Mouse (Mus musculus) CD4-positive, CD25-positive, alpha-beta regulatory T cell, adult 2 months (primary cell): Measurements from ENCODE around the gene Lrp2.
"Not testable (repeated sequence)": the region's sequence is repeated elsewhere in the genome, so short reads cannot be mapped to it uniquely, and the experiment has no call there.

Experiments
- DNase-seq: peaks from one replicate; pipeline ENCODE4 v3.0.0-alpha.2; 2012; ENCODE audit warnings: low read depth, low spot score

Lrp2 gene

GRCm38 (mm10) chr2:69582861-69583260, 3.0 kb downstream of the Lrp2 start:
- DNase-seq = no peak

- not testable (repeated sequence) for DNase-seq
Measured at GRCm38 (mm10) chr2:69582068-69582467, 3.8 kb downstream of the Lrp2 start.

GRCm38 (mm10) chr2:69580091-69580490, 5.8 kb downstream of the Lrp2 start:
- no peak for DNase-seq

GRCm38 (mm10) chr2:69578206-69578605, 7.7 kb downstream of the Lrp2 start:
- DNase-seq = no peak

- DNase-seq = no peak
Measured at GRCm38 (mm10) chr2:69576531-69576930, 9.3 kb downstream of the Lrp2 start.

GRCm38 (mm10) chr2:69574934-69575333, 10.9 kb downstream of the Lrp2 start:
- DNase-seq = no peak

GRCm38 (mm10) chr2:69574261-69574660, 11.6 kb downstream of the Lrp2 start:
- DNase-seq = no peak

- no peak for DNase-seq
Measured at GRCm38 (mm10) chr2:69573733-69574054, 12.2 kb downstream of the Lrp2 start.

GRCm38 (mm10) chr2:69573038-69573732, 12.7 kb downstream of the Lrp2 start:
- no peak for DNase-seq

GRCm38 (mm10) chr2:69570556-69570955, 15.3 kb downstream of the Lrp2 start:
- DNase-seq = no peak

GRCm38 (mm10) chr2:69566281-69566680, 19.6 kb downstream of the Lrp2 start:
- no peak for DNase-seq

GRCm38 (mm10) chr2:69563492-69563891, 22.4 kb downstream of the Lrp2 start:
- DNase-seq = no peak

GRCm38 (mm10) chr2:69562761-69563160, 23.1 kb downstream of the Lrp2 start:
- no peak for DNase-seq

- no peak for DNase-seq
Measured at GRCm38 (mm10) chr2:69560221-69560620, 25.6 kb downstream of the Lrp2 start.

- no peak for DNase-seq
Measured at GRCm38 (mm10) chr2:69559380-69559779, 26.5 kb downstream of the Lrp2 start.

GRCm38 (mm10) chr2:69556686-69557085, 29.2 kb downstream of the Lrp2 start:
- DNase-seq = no peak

- DNase-seq = no peak
Measured at GRCm38 (mm10) chr2:69551639-69552038, 34.2 kb downstream of the Lrp2 start.

GRCm38 (mm10) chr2:69546823-69547222, 39.0 kb downstream of the Lrp2 start:
- DNase-seq = no peak

- DNase-seq = no peak
Measured at GRCm38 (mm10) chr2:69536018-69536417, 49.8 kb downstream of the Lrp2 start.

GRCm38 (mm10) chr2:69531528-69532055, 54.3 kb downstream of the Lrp2 start:
- no peak for DNase-seq

- DNase-seq = no peak
Measured at GRCm38 (mm10) chr2:69530691-69531527, 55.0 kb downstream of the Lrp2 start.

- no peak for DNase-seq
Measured at GRCm38 (mm10) chr2:69530126-69530525, 55.7 kb downstream of the Lrp2 start.

GRCm38 (mm10) chr2:69520273-69520672, 65.6 kb downstream of the Lrp2 start:
- no peak for DNase-seq
